Mouse (Mus musculus) subcutaneous adipose tissue, adult 2 months (tissue): ENCODE results near the gene Coil. TPM values are rescaled to one million over a fixed set of nuclear protein-coding genes. Genes with fewer than 3 reads are reported as not detected.

Source experiments
- polyA plus RNA-seq: library from polyadenylated mRNA; depleted of rRNA; stranded (reverse); fragments of >200 nt; gene quantifications from 2 replicates; pipeline ENCODE4 v1.2.3, GENCODE M21; 2012; ENCODE audit warnings: low replicate concordance; rRNA removed

The Coil gene
- 2.7 and 8.3 TPM in 2 replicates for polyA plus RNA-seq

GRCm38 (mm10) chr11:88970202-88970732 lies at the start of gene Coil:
TSS of gene Coil (plus strand) at chr11:88970252.

GRCm38 (mm10) chr11:88955217-88955969 lies 14.7 kb upstream of the Coil start, which contains the start of gene Scpep1:
TSS of gene Scpep1 (minus strand) at chr11:88955465.

GRCm38 (mm10) chr11:88966881-88967361 lies 3.1 kb upstream of the Coil start, which contains the start of gene Elobl:
TSS of gene Elobl (minus strand) at chr11:88966931.

GRCm38 (mm10) chr11:88998974-88999722 lies 29.1 kb downstream of the Coil start, which contains the start of gene Trim25:
TSS of gene Trim25 (plus strand) at chr11:88999376.

Other genes starting within 250 kb of the Coil start
- gene Akap1, start 105.7 kb upstream of the Coil start, polyA plus RNA-seq, result 69.5 and 98.1 TPM in 2 replicates
- gene Scpep1, start 14.8 kb upstream of the Coil start, polyA plus RNA-seq, result 35.2 and 59.1 TPM in 2 replicates
- 0.32 and 0.59 TPM in 2 replicates for gene Elobl, start 3.3 kb upstream of the Coil start, polyA plus RNA-seq
- gene Trim25, start 29.1 kb downstream of the Coil start, polyA plus RNA-seq, result 21.7 and 33.9 TPM in 2 replicates
- gene Dgke, start 96.6 kb downstream of the Coil start, polyA plus RNA-seq, result 5.7 and 6.8 TPM in 2 replicates
- 1.6 and 12.6 TPM in 2 replicates for gene Gm525, start 103.6 kb downstream of the Coil start, polyA plus RNA-seq